Mouse (Mus musculus) common myeloid progenitor, adult 5-6 weeks (primary cell): Measurements from ENCODE around the gene Olfr324. TPM values are rescaled to one million over a fixed set of nuclear protein-coding genes. Genes with fewer than 3 reads are reported as not detected.

Experiments used
- ATAC-seq: replicated peaks from 2 replicates; pipeline ENCODE4 v1.8.0; 2016; ENCODE audit warnings: low read depth, mild to moderate bottlenecking, moderate TSS enrichment, inconsistent platforms; ENCODE audit not compliant: poor library complexity, severe bottlenecking
- total RNA-seq: library from RNA; stranded (forward); fragments of 200-1000, 187-1606 nt; gene quantifications from 2 replicates; pipeline ENCODE4 v1.2.3, GENCODE M21; 2017

Olfr324 gene
- total RNA-seq = not detected in 2 replicates

DNA sequence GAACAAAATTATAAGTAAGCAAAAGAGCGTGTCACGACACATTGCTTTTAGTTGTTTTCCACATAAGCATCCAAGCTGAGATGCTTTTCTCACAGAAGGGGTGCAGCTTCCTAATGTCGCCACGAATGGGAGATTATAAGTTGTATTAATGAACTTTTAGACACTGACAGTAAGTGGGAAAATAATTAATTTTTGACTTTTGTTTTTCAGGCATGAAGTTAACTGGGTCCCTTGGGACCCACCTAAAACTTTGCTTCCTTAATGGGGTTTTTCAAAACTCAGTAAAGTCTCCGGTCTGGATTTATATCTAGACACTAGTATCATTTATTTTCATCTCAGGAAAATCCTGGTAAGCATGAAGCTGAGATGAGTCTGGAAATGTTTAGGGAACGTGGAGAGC lies at the start of gene Olfr324:
Gene Olfr324 (plus strand): TSS at position 301 of the 400 bp plus-strand sequence.
- ATAC-seq = no peak

DNA sequence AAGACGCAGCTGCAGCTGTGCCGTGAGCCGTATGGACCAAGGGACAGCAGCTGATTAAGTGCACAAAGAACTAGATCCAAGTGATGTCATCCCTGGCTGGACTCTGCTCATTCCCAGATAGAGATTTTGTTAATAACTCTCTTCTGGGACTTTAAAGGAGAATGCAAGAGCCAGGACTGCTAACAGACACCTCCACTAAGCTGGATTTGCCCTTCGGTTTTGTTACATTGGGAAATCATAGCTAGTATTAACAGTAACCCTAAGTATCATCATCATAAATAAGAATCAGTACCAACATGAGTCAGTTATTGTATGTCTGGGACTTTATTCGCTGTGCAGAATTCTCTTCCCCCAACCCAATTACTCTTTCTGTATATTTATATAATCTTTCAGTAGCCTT lies 48.6 kb upstream of the Olfr324 start, which contains the start of gene Olfr329-ps:
Gene Olfr329-ps (minus strand): TSS at position 101 of the 400 bp plus-strand sequence.
- no peak for ATAC-seq

DNA sequence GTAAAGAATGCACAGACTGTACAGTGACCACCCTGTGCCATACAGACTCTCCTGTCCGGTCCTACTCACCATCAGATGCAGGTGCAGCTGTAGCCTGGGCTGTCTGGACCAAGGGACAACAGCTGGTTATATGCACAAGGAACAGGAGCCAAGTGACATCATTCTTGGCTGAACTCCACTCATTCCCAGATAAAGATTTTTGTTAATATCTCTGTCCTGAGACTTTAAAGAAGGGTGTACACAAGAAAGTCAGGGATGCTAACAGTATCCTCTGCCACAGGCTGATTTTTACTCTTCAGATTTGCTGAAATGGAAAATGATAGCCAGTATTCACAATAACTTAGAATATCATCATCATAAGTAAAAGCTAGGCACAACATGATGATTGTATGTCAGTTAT lies 39.4 kb upstream of the Olfr324 start, which contains the start of gene Olfr328:
Gene Olfr328 (minus strand): TSS at position 101 of the 400 bp plus-strand sequence.
- ATAC-seq = no peak

GRCm38 (mm10) chr11:58570405-58570804 lies 24.5 kb upstream of the Olfr324 start, which contains the start of gene Olfr224:
Gene Olfr224 (minus strand): TSS chr11:58570553.
- no peak for ATAC-seq

DNA sequence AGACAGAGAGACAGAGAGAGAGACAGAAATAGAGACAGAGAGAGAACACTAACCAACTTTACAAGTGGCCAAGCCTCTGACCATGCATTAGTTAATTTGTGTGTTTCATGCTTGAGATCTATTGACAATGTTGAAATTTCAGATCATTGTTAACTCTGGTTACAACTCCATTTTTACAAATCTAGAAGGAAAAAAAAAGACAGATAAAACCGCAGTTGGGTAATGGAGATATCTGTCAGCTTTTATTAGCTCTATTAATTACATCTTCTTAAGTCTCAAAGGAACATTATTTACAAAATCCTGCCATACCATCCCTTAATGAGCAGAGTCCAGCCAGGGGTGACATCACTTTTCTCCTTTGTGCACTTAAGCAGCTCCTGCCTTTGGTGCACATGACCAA lies 17.5 kb upstream of the Olfr324 start, which contains the start of gene Olfr325:
Gene Olfr325 (plus strand): TSS at position 301 of the 400 bp plus-strand sequence.
- ATAC-seq = no peak

- ATAC-seq = no peak
Observed at GRCm38 (mm10) chr11:58578636-58579035, 16.3 kb upstream of the Olfr324 start.

- ATAC-seq = peak; percentile 78
Observed at GRCm38 (mm10) chr11:58587898-58588348, 7.0 kb upstream of the Olfr324 start.

- no peak for ATAC-seq
Observed at GRCm38 (mm10) chr11:58588620-58589250, 6.2 kb upstream of the Olfr324 start.

DNA sequence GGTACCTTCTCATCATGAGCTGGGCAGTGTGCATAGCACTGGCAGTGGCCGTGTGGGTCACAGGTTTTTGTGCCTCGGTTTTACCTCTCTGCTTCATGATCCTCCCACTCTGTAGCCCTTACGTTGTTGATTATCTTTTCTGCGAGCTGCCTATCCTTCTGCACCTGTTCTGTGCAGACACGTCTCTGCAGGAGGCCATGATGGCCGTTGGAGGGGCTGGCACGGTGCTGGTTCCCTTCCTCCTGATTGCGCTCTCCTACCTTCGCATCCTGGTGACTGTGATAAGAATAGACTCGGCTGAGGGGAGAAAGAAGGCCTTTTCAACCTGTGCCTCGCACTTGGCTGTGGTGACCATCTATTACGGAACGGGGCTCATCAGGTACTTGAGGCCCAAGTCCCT lies 2.9 kb downstream of the Olfr324 start:
- ATAC-seq = no peak

DNA sequence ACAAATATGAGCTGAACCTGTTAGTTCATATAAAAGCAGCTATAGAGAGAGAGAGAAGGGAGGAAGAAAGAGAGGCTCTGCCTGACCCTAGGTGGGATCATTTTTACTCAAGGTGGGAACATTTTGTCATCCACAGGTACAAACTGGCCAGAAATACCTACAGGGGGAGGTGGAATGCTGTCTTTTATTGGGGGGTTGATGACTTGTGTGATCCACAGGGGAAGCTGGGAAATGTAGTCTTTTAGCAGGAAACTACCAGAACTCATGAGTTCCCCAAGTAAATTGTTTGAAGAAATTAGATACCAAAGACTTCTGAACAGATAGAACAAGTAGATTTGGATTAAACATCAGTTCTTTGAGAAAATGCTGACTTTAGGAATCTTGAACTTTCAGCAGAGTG lies 7.1 kb downstream of the Olfr324 start:
- ATAC-seq = no peak

DNA sequence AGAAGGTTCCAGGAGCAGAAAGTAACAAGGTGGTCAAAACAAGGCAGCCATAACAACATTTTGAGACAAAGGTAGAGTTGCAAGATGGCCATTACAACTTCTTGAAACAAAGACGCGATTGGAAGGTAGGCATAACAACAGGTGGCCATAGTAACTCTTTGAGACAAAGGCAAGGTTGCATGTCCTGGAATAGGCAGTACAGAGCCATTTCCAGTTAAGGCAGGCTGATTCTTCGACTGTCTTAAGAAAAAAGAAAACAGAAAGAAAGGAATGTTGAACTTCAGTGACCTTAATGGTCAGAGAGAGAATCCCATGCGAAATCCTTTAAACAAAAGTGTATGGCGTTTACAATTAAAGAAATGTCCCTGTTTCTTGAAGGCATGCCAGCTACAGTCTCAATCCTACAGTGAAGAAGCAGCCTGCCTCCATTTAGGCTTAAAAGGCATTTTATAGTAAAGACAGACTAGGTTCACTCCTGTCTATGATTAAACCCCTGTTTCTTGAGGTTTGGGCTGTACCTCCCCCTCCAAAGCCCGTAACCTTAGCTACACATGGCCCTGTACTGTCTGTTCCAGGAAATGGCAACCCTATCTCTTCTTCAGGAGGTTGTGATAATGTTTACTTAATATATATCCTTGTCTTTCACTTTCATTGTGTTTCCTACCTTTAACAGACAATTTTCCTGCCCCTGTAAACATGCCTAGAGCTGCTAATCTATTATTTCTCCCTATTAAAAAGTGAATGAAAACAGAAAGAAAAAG lies 8.1 kb downstream of the Olfr324 start:
- ATAC-seq = peak; percentile 62; the same call in 1 of the 2 replicates

- no peak for ATAC-seq
Observed at GRCm38 (mm10) chr11:58604688-58605087, 9.8 kb downstream of the Olfr324 start.

- ATAC-seq = no peak
Observed at GRCm38 (mm10) chr11:58605228-58605627, 10.3 kb downstream of the Olfr324 start.

DNA sequence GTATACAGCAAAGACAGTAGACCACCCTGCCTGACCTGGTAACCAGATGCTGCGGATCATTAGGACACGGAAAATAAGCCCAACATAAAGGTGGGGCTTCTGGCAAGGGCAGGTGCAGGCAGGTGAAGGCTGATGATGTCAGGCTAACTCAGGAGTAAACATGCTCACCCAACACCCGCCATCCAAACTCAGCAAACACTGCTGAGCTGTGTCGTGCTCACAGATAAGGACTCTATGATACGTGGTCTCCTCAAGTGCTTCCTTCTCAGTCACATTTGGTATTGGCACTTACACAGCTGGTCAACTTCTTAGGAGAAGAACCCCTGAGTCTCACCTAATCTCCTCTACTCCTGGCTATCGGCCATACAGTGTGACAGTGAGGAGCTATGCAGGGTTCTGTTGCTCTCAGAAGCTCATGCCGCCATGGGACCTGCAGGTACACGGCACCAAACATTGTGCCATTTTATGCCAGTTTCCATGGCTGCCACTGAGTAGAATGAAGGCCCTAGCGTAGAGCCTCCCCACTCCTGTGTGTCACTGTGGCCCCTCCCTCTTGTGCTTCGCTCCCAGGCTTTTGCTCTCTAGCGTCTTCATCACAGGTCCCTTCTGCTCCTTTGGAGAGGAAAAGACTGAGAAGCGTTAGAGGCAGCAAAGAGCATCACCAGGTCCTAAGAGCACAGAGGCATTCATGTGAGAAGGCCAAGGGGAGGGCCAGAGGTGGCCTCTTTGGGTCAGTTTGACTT lies 11.4 kb downstream of the Olfr324 start:
- ATAC-seq = no peak

DNA sequence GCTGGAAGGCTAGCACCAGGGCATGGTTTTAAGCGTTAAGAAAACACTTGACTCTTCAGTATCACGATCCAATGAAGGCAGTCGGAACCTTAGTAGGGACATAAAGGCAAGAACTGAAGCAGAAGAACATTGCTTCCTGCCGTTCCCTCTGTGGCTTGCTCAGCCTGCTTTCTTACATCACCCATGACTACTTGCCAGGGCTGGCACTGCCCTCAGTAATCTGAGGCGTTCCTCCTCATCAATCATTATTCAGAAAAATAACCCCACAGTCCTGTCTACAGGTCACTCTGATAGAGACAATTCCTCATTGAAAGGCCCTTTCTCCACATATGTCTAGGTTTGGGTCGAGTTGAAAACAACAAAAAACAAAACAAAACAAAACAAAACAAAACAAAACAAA lies 12.1 kb downstream of the Olfr324 start:
- ATAC-seq = no peak

DNA sequence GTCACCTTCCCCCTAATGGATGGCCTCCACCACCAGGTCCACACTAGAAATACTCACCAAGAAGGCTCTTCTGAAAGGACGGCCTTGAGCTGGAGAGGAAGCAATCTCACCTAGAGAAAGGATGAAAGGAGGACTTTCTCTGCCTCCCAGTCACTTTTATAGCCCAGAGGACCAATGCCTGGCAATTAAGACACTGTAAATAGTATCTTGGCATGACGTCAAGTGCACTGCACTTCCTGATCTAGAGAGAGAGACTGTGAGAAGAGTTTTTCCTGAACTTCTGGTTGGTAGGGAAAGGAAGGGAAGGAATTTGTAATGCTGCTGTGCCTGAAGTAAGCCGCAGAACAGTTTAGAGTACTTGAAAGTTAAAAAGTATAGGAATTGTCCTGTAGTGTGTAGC lies 18.4 kb downstream of the Olfr324 start:
- ATAC-seq = no peak

- ATAC-seq = no peak
Observed at GRCm38 (mm10) chr11:58614526-58614925, 19.6 kb downstream of the Olfr324 start.

DNA sequence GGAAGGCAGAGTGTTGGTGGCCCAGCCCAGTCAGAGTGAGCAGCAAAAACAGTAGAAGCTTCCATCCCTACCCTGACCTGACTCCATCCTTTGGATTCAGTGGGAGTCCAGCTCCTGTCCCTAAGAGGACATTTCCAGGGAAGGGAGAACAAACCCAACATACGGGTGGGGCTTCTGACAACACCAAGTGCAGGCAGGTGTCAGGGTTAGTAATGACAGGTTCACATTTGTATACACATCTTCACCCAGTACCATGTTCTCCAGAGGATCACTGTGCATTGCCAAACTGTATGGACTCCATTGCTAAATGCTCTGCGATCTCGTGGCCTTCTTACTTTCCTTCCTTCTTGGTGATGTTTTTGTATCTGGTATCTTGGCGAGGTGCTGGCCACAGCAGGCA lies 21.1 kb downstream of the Olfr324 start, which contains the start of gene 2210407C18Rik:
Gene 2210407C18Rik (minus strand): TSS at position 101 of the 400 bp plus-strand sequence.
- ATAC-seq = no peak

GRCm38 (mm10) chr11:58618369-58618768 lies 23.5 kb downstream of the Olfr324 start:
- no peak for ATAC-seq

GRCm38 (mm10) chr11:58618793-58619192 lies 23.9 kb downstream of the Olfr324 start:
- ATAC-seq = no peak
